In the genomic region with DNA sequence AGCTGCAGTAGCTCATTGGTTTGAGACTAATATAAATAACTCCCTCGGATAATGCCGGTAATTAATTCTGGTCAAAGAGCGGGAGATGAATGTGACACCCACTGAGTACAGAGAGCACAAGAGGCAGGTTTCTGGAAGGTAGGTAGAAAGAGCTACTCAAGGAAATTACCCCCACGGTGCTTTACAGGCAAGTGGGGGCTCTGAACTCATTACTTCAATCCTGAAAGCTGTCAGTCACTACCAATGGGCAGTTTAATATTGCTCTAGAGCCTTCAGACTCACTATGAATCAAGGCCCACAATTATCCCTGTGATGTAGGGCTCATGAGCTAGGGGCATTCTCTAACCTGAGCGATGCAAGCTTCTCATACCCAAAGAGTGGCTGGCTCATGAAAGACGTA, we compare ENCODE assay signal across 12 mouse cellular contexts.
"Had no signal": no experiment of that assay in that cellular context is flagged by ENCODE, and none has a peak within 500 bp of the region (broad histone marks: within the 10 kb centered on the region; RNA-seq: fewer than 3 reads in every experiment).

No protein-coding gene starts in this region.

- H3K27me3 ChIP-seq: liver, embryonic 15.5 days had no signal

- H3K4me3 ChIP-seq: limb, embryonic 10.5 days; liver, embryonic 15.5 days had no signal

- H3K4me2 ChIP-seq: liver, embryonic 11.5 days; liver, embryonic 15.5 days had no signal

- H3K4me1 ChIP-seq: liver, embryonic 15.5 days had no signal

- ATAC-seq: lung, postnatal 0 days had no signal

- H3K27ac ChIP-seq: limb, embryonic 10.5 days; liver, embryonic 15.5 days; macrophage had no signal

- H3K9me3 ChIP-seq: limb, embryonic 10.5 days; liver, embryonic 15.5 days had no signal

- DNase-seq: kidney, adult 11 months; kidney, postnatal 14 days; lung, adult 2 months; right cerebral cortex, postnatal 4 days; spleen, adult 18-20 months; thymus, adult 18-20 months; thymus, postnatal 14 days had no signal

- H3K36me3 ChIP-seq: limb, embryonic 10.5 days; liver, embryonic 15.5 days had no signal

- H3K9ac ChIP-seq: liver, embryonic 15.5 days had no signal
